Comparison of ENCODE assay signal across 8 mouse cellular contexts in the genomic region with DNA sequence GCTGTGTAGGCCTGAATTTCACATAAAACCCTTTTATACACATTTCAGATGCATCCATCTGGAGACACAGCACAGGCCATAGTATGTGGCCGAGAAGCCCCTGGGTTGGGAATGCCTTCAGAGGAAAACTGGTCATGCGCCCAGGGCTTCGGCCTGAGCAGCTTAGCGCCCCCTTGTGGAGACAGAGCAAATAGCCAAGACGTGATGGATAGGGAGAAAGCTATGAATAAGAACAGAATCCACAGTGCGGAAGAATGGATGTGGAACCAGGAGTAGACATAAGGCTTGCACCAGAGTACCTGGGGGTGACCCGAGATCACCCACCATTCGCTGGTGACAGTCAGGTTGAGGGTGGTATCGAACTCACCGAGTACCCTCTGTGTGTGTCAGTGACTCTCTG. TPM values are rescaled to one million over a fixed set of nuclear protein-coding genes. Genes with fewer than 3 reads are reported as not detected.
DNase-seq lines count a peak whose midpoint lies in the region; ATAC-seq lines count a peak whose summit lies in the region.

No protein-coding gene starts in this region.

- peak; percentile 51 for DNase-seq in right cerebral cortex, adult 18-20 months
- no peak for DNase-seq in right cerebral cortex, postnatal 36 days (ENCODE audit: low spot score in 2 of 2)
- DNase-seq in R1 (ENCODE audit: low read depth, low spot score) = peak; percentile 72
- peak; percentile 81 for DNase-seq in embryo, embryonic 10.5 days (ENCODE audit: low spot score)
- DNase-seq in heart, postnatal 4 days = peak; percentile 77
- DNase-seq in left cerebral cortex, postnatal 36 days (ENCODE audit: low spot score in 2 of 2) = peak; percentile 37 to 57
- DNase-seq in thymus, postnatal 4 days = peak; percentile 69

- intact Hi-C loops in left cerebral cortex, postnatal 36 days (cut with DNase I) = no loop called here

- 0 out of 2 replicates have a peak, but pooled peaks have one; percentile 23 for ATAC-seq in monocyte, adult 5-6 weeks (replicated peaks; ENCODE audit: insufficient number of reproducible peaks, low FRiP score, low TSS enrichment, poor library complexity, severe bottlenecking)

RNA-seq across cellular contexts. Expression of a gene that starts 45.6 kb away (rescaled TPM):
- total RNA-seq in heart, postnatal 4 days (2021) = 10 to 100 TPM; 39.1 to 40.2 TPM
- total RNA-seq in left cerebral cortex, postnatal 36 days (2021) = 10 to 100 TPM; 55.1 to 58.1 TPM
- 37.3 to 42.5 TPM (median 38.1 TPM) in 3 replicates for total RNA-seq in monocyte, adult 5-6 weeks (2017)

Comparison
In these comparisons a context has a peak if more than half of its experiments do, and no peak if none do; other contexts are left out.
1. DNase-seq: peak in right cerebral cortex, adult 18-20 months (single experiment), R1 (single experiment), embryo, embryonic 10.5 days (single experiment), heart, postnatal 4 days (single experiment), left cerebral cortex, postnatal 36 days (2 of 2) and thymus, postnatal 4 days (single experiment); none in right cerebral cortex, postnatal 36 days (0 of 2).